Mouse (Mus musculus) heart, embryonic 14.5 days (tissue): ENCODE results near the gene Tk1. TPM values are rescaled to one million over a fixed set of nuclear protein-coding genes. Genes with fewer than 3 reads are reported as not detected.

Experiments used
- ATAC-seq: fragments of 200-750 bp; cut with Nextera tagmentation; 2 replicates; pipeline ENCODE4 v1.8.0; 2017; ENCODE audit warnings: low read depth, moderate TSS enrichment; ENCODE audit not compliant: insufficient number of reproducible peaks, insufficient read depth, low FRiP score
- H3K27ac ChIP-seq, 2 experiments: fragments of 200-500 bp in 1 of 2; fragments of 300-500 bp in 1 of 2; sonication (generic) in 1 of 2; replicated peaks in 1 of 2; 2 replicates each; pipeline ENCODE4 v1.5.1; 2012 to 2014; ENCODE audit warnings: low read depth in 2 of 2, low read length in 2 of 2, control low read depth in 1 of 2, mild to moderate bottlenecking in 1 of 2, mixed read lengths in 1 of 2; ENCODE audit not compliant: control insufficient read depth in 1 of 2, insufficient read depth in 1 of 2
- H3K27me3 ChIP-seq: fragments of 300-500 bp; sonication (generic); 2 replicates; pipeline ENCODE4 v1.6.1; 2014; ENCODE audit warnings: mild to moderate bottlenecking, low read length, control low read depth; ENCODE audit not compliant: control insufficient read depth, insufficient read depth
- H3K36me3 ChIP-seq: fragments of 300-500 bp; sonication (generic); 2 replicates; pipeline ENCODE4 v1.6.1; 2014; ENCODE audit warnings: mild to moderate bottlenecking, control low read depth, low read length, mixed read lengths; ENCODE audit not compliant: control insufficient read depth, insufficient read depth
- H3K4me1 ChIP-seq, 2 experiments: fragments of 200-500 bp in 1 of 2; fragments of 300-500 bp in 1 of 2; sonication (generic) in 1 of 2; 2 replicates each; pipeline ENCODE4 v1.6.1; 2012 to 2014; ENCODE audit warnings: low read length in 2 of 2, control low read depth in 1 of 2, mixed read lengths in 1 of 2; ENCODE audit not compliant: control insufficient read depth in 2 of 2, insufficient read depth in 2 of 2
- H3K4me2 ChIP-seq: fragments of 300-500 bp; sonication (generic); 2 replicates; pipeline ENCODE4 v1.6.1; 2014; ENCODE audit warnings: mild to moderate bottlenecking, low read length
- H3K4me3 ChIP-seq, 2 experiments: fragments of 200-500 bp in 1 of 2; fragments of 300-500 bp in 1 of 2; sonication (generic) in 1 of 2; 2 replicates each; pipeline ENCODE4 v1.5.1; 2012 to 2014; ENCODE audit warnings: low read length in 2 of 2, mild to moderate bottlenecking in 2 of 2, control low read depth in 1 of 2, low read depth in 1 of 2, moderate library complexity in 1 of 2; ENCODE audit not compliant: control insufficient read depth in 1 of 2, insufficient read depth in 1 of 2
- H3K9ac ChIP-seq: fragments of 300-500 bp; sonication (generic); 2 replicates; pipeline ENCODE4 v1.6.1; 2014; ENCODE audit warnings: mild to moderate bottlenecking, low read length
- H3K9me3 ChIP-seq: fragments of 300-500 bp; sonication (generic); 2 replicates; pipeline ENCODE4 v1.6.1; 2016; ENCODE audit warnings: low read length, control low read depth; ENCODE audit not compliant: control insufficient read depth
- WGBS: fragments of 180-500 bp; shearing (Covaris S2); extraction: QIAGEN DNeasy Blood & Tissue Kit; methylation state at CpG from one replicate; pipeline ENCODE4 v1.1.7; 2014; 5-methylcytosine and 5-hydroxymethylcytosine counted together
- polyA plus RNA-seq: library from polyadenylated mRNA; unstranded; fragments of >200 nt; fragmentation: Nextera tagmentation; extraction: Ambion mirVana; gene quantifications from 2 replicates; pipeline ENCODE4 v1.2.1, GENCODE M21; 2014

The Tk1 gene
- polyA plus RNA-seq, 1 experiment from 2014 or later: 100 TPM

DNA sequence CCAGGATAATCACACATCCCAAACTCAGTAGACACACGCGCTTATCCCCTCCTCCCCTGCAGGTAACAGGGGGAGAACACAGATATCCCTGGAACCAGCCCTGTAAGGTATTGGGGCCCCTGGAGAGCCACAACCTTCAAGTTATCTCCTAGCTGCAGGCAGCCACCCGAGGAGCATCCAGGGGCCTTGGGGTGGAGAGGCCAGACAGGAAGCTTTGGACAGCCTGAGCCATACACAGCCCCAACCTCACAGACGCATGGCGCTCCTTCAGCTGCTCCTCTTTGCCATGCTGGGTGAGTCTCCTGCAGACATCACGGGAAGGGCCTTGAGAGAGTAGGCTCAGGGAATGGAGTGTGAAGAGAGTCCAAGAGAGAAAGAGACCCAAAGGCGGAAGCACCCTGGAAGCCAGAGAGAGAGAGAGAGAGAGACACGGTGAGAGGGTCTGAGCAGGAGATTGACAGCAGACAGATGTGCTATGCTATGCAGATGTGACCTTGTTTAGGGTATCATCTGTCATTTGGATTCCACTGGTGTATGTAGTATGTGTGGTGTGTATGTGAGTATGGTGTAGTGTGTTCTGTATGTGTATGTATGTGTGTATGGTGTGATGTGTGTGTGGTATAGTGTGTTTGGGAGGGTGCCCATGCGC, 28.3 kb downstream of the Tk1 start, which contains the start of gene 6030468B19Rik:
TSS of gene 6030468B19Rik (plus strand) at position 150 of the 649 bp plus-strand sequence.
- Histone ChIP-seq H3K9ac (no peak within 1 kb of the TSS), H3K4me1 (peaks cover 7 to 12% of the 10 kb centered on the region in 2 experiments), H3K27ac (no peak within 1 kb of the TSS), H3K4me2 (no peak within 1 kb of the TSS), H3K9me3 (no peaks in the 10 kb centered on the region), H3K27me3 (no peaks in the 10 kb centered on the region), H3K36me3 (no peaks in the 10 kb centered on the region), H3K4me3 (no peak within 1 kb of the TSS)
- no peak for ATAC-seq
- 38% methylated on average over 9 of the region's 9 CpGs for WGBS

DNA sequence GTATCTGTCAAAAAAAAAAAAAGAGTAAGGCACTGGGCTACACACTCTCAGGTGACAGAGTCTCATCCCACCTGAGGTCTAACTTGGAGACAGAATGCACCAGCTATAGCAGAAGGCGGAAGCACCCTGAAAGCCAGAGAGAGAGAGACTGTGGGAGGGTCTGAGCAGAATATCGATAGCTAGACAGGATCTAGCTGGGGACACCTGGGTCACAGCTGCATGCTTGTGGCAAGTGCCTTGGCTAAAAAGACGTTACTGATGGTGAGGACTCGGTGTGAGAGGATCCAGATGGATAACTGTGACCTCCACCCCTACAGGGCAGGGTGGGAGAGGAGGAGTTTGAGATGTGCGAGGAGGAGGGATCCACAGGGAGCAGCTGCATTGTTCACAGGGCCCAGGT, 28.9 kb downstream of the Tk1 start:
- no peak overlapping the region for H3K4me2 ChIP-seq
- ATAC-seq: no peak

DNA sequence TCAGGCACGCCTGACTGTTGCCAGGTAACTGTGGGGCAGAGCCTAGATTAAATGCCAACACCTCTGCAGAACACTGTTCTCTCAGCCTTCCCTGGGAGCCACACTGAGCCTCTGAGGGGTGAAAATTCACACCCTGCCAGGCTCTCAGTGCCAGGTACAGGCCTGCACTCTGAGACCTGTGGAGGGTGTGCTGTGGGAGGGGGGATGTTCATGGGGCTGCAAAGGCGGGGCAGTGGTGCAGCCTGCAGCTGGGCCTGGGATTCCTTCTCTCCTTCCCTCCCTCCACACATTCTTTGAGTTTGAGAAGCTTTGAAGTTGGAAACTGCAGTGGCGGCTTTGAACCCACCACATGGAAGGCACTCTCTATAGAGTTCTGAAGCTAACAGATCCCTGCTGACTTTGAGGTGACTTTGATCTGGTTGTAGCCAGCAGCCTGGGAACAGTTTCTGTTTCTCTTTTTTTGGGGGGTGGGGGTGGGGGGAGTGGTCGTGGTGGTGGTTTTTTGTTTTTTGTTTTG, 31.8 kb downstream of the Tk1 start:
- Histone ChIP-seq H3K27ac (no peak overlapping the region), H3K4me3 (no peak overlapping the region), H3K4me1 (peaks cover 12 to 20% of the 10 kb centered on the region in 2 experiments), H3K36me3 (no peaks in the 10 kb centered on the region), H3K4me2 (no peak overlapping the region), H3K27me3 (peaks cover 5% of the 10 kb centered on the region; the same call in 1 of the 2 replicates), H3K9me3 (no peaks in the 10 kb centered on the region), H3K9ac (no peak overlapping the region)
- ATAC-seq: no peak
- WGBS: 63% methylated on average over 4 of the region's 4 CpGs

More for the DNA sequence above, 28.9 kb downstream of the Tk1 start:
- H3K27me3 ChIP-seq: no peaks in the 10 kb centered on the region
- H3K4me1 ChIP-seq: peaks cover 13% of the 10 kb centered on the region in 2 experiments
- H3K9ac ChIP-seq: no peak overlapping the region
- H3K4me3 ChIP-seq: no peak overlapping the region
- H3K27ac ChIP-seq: no peak overlapping the region
- 50% methylated on average over 5 of the region's 5 CpGs for WGBS
- H3K36me3 ChIP-seq: no peaks in the 10 kb centered on the region
- no peaks in the 10 kb centered on the region for H3K9me3 ChIP-seq

DNA sequence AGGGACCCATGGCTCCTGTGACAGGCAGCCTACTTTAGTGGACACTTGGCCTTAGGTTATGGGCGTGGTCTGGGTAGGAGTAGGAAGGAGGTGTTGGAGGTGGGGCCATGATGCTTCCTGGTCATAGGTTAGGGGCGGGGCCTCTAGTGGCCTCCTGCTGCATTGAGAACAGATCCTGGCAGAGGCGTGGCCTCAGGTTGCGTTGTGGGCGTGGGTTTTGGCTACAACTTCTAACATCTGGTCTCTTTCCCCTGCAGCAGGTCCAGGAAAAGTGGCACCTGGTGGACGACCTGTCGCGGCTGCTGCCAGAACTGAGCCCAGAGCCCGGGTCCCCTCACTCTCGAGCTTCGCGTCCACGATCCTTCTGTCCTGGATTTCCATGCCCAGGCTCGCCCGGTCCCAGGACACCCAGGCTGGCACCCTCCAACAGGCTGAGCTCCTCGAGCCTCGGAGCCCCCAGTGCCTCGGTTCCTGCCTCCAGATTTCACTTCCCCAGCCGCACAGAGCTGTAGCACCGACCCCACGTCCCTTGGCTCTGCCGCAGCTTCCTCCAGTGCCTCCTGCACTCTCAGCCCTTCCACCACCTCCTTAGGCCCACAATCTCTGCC, 33.5 kb downstream of the Tk1 start:
- peak; percentile 67 for ATAC-seq
- H3K4me3 ChIP-seq: peak overlapping the region; percentile 22 to 24
- peak overlapping the region; percentile 52 for H3K4me2 ChIP-seq
- peaks cover 5 to 10% of the 10 kb centered on the region in 2 experiments; a peak in 3 of 4 replicates for H3K4me1 ChIP-seq
- H3K9me3 ChIP-seq: no peaks in the 10 kb centered on the region
- H3K27ac ChIP-seq: no peak overlapping the region
- WGBS: 9% methylated on average over 22 of the region's 22 CpGs
- no peaks in the 10 kb centered on the region for H3K36me3 ChIP-seq
- no peak overlapping the region for H3K9ac ChIP-seq
- H3K27me3 ChIP-seq: peaks cover 5% of the 10 kb centered on the region; the same call in 1 of the 2 replicates

DNA sequence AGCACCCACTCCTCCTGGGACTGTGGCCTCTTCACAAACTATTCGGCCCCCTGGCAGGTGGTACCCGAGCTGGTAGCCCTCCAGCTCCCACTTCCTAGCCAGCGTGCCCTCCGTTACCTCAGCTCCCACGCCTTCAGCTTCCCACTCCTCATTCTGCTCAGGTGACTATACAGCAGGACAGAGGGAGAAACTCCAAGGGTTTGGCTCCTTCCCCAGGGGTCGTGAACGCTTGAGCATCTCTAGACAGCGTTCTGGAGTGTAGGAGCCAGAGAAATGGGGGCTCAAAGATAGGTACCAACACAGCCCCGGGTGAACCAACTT, 34.5 kb downstream of the Tk1 start:
- Histone ChIP-seq H3K27ac (no peak overlapping the region), H3K27me3 (peaks cover 5% of the 10 kb centered on the region; the same call in 1 of the 2 replicates), H3K36me3 (no peaks in the 10 kb centered on the region), H3K9ac (no peak overlapping the region), H3K9me3 (no peaks in the 10 kb centered on the region), H3K4me3 (no peak overlapping the region), H3K4me2 (no peak overlapping the region), H3K4me1 (peaks cover 5 to 10% of the 10 kb centered on the region in 2 experiments; a peak in 3 of 4 replicates)
- no peak for ATAC-seq
- 82% methylated on average over 9 of the region's 9 CpGs for WGBS

DNA sequence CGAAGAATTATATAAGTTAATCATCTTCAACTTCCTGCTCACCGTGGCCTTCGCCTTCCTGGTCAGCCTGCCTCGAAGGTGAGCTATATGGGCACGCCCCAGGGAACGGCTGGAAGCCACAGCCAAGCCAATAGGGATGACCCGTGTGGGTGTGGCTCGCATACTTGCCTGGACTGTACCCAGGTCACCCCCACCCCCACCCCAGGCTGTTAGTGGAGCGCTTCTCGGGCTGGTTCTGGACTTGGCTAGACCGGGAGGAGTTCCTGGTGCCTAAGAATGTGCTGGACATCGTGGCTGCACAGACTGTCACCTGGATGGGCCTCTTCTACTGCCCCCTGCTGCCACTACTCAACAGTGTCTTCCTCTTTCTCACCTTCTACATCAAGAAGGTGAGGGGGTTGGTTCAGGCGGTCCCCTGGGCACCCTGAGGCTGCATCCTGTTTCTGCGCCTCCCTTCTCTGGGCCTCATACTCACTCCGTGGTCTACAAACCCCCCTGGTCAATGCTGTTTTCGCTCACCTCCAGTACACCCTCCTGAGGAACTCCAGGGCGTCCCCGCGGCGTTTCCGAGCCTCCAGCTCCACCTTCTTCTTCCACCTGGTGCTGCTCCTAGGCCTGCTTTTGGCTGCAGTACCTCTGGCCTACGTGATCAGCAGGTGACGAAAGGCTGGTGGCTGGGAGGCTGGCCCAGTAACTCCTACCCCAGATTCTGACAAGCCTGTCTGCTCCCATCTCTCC, 35.0 kb downstream of the Tk1 start:
- H3K9ac ChIP-seq: no peak overlapping the region
- no peaks in the 10 kb centered on the region for H3K36me3 ChIP-seq
- no peaks in the 10 kb centered on the region for H3K9me3 ChIP-seq
- peak; percentile 40; the same call in 1 of the 2 replicates for ATAC-seq
- H3K4me3 ChIP-seq: peak overlapping the region in 1 of 2 experiments; percentile 10; a peak in 2 of 4 replicates
- no peak overlapping the region for H3K27ac ChIP-seq
- 29% methylated on average over 23 of the region's 23 CpGs for WGBS
- H3K4me2 ChIP-seq: peak overlapping the region; percentile 54
- H3K4me1 ChIP-seq: peaks cover 5 to 10% of the 10 kb centered on the region in 2 experiments; a peak in 3 of 4 replicates
- peaks cover 5% of the 10 kb centered on the region; the same call in 1 of the 2 replicates for H3K27me3 ChIP-seq

DNA sequence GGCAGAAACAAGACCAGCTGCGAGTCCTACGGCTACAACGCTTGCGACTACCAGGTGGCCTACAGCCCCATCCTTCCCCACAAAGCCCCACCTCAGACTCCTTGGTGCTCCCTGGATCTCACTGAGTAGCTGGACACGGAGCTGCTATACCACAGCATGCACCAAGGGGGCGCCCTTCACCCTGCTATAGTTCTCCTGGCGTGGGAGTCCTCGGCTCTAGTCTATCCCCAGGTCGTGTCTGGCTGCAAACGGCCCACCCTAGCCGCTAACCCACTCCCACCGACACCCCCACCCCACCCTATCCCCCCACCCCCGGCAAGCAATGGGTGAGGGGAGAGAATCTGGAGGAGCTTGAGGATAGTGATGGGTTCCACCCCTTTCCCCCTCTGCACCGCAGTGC, 35.6 kb downstream of the Tk1 start:
- H3K36me3 ChIP-seq: no peaks in the 10 kb centered on the region
- 3% methylated on average over 14 of the region's 14 CpGs for WGBS
- peak; percentile 47; the same call in 1 of the 2 replicates for ATAC-seq
- no peaks in the 10 kb centered on the region for H3K9me3 ChIP-seq
- H3K4me1 ChIP-seq: peaks cover 5 to 10% of the 10 kb centered on the region in 2 experiments; a peak in 3 of 4 replicates
- H3K27ac ChIP-seq: no peak overlapping the region
- peak overlapping the region; percentile 54 for H3K4me2 ChIP-seq
- peak overlapping the region in 1 of 2 experiments; percentile 10; a peak in 2 of 4 replicates for H3K4me3 ChIP-seq
- H3K27me3 ChIP-seq: peaks cover 5% of the 10 kb centered on the region; the same call in 1 of the 2 replicates
- no peak overlapping the region for H3K9ac ChIP-seq
